Mouse (Mus musculus): ENCODE measurements around the gene Tmprss11e. TPM values are rescaled to one million over a fixed set of nuclear protein-coding genes. Genes with fewer than 3 reads are reported as not detected.

The Tmprss11e gene
- polyA plus RNA-seq, 1 experiment: not detected

- Histone ChIP-seq H3K9me3 (ENCODE audit: control insufficient read depth, low read length) (no peaks in the 10 kb centered on the region), H3K4me3 (replicated peaks) (no peak overlapping the region), H3K27me3 (ENCODE audit: control insufficient read depth) (no peaks in the 10 kb centered on the region), H3K36me3 (ENCODE audit: control insufficient read depth) (no peaks in the 10 kb centered on the region), H3K4me1 (ENCODE audit: control insufficient read depth) (no peaks in the 10 kb centered on the region)
- TF ChIP-seq GATA1 (IDR thresholded peaks at IDR 0.05; ENCODE audit: low read length) (no peak), TAL1 (IDR thresholded peaks at IDR 0.05; ENCODE audit: low read length) (no peak)
Measured at GRCm38 (mm10) chr5:86769015-86769658, 23.5 kb upstream of the Tmprss11e start.

- no peaks in the 10 kb centered on the region for H3K4me1 ChIP-seq (ENCODE audit: control insufficient read depth)
- no peaks in the 10 kb centered on the region for H3K27me3 ChIP-seq (ENCODE audit: control insufficient read depth)
- H3K36me3 ChIP-seq (ENCODE audit: control insufficient read depth): no peaks in the 10 kb centered on the region
- TF ChIP-seq TAL1 (IDR thresholded peaks at IDR 0.05; ENCODE audit: low read length): no peak
- no peak for TF ChIP-seq GATA1 (IDR thresholded peaks at IDR 0.05; ENCODE audit: low read length)
- no peaks in the 10 kb centered on the region; the same call in 1 of the 2 replicates for H3K9me3 ChIP-seq (ENCODE audit: control insufficient read depth, low read length)
- H3K4me3 ChIP-seq (replicated peaks): no peak overlapping the region
Measured at GRCm38 (mm10) chr5:86742796-86743195, 2.8 kb downstream of the Tmprss11e start.

- Histone ChIP-seq H3K9me3 (ENCODE audit: control insufficient read depth, low read length) (no peaks in the 10 kb centered on the region; the same call in 1 of the 2 replicates), H3K36me3 (ENCODE audit: control insufficient read depth) (no peaks in the 10 kb centered on the region), H3K4me1 (ENCODE audit: control insufficient read depth) (no peaks in the 10 kb centered on the region), H3K27me3 (ENCODE audit: control insufficient read depth) (no peaks in the 10 kb centered on the region), H3K4me3 (replicated peaks) (no peak overlapping the region)
- TF ChIP-seq GATA1 (IDR thresholded peaks at IDR 0.05; ENCODE audit: low read length): no peak
- no peak for TF ChIP-seq TAL1 (IDR thresholded peaks at IDR 0.05; ENCODE audit: low read length)
Measured at GRCm38 (mm10) chr5:86741146-86741545, 4.5 kb downstream of the Tmprss11e start.

- no peaks in the 10 kb centered on the region for H3K36me3 ChIP-seq (ENCODE audit: control insufficient read depth)
- no peaks in the 10 kb centered on the region for H3K27me3 ChIP-seq (ENCODE audit: control insufficient read depth)
- H3K9me3 ChIP-seq (ENCODE audit: control insufficient read depth, low read length): no peaks in the 10 kb centered on the region; the same call in 1 of the 2 replicates
- no peak overlapping the region for H3K4me3 ChIP-seq (replicated peaks)
- TF ChIP-seq GATA1 (IDR thresholded peaks at IDR 0.05; ENCODE audit: low read length): no peak
- no peak for TF ChIP-seq TAL1 (IDR thresholded peaks at IDR 0.05; ENCODE audit: low read length)
- H3K4me1 ChIP-seq (ENCODE audit: control insufficient read depth): no peaks in the 10 kb centered on the region
Measured at GRCm38 (mm10) chr5:86735808-86736207, 9.8 kb downstream of the Tmprss11e start.

GRCm38 (mm10) chr5:86730587-86730986 is 15.0 kb downstream of the Tmprss11e start:
- TF ChIP-seq TAL1 (IDR thresholded peaks at IDR 0.05; ENCODE audit: low read length) (no peak), GATA1 (IDR thresholded peaks at IDR 0.05; ENCODE audit: low read length) (no peak)
- H3K36me3 ChIP-seq (ENCODE audit: control insufficient read depth): no peaks in the 10 kb centered on the region
- H3K4me3 ChIP-seq (replicated peaks): no peak overlapping the region
- no peaks in the 10 kb centered on the region for H3K27me3 ChIP-seq (ENCODE audit: control insufficient read depth)
- peaks cover 3% of the 10 kb centered on the region; the same call in 1 of the 2 replicates for H3K9me3 ChIP-seq (ENCODE audit: control insufficient read depth, low read length)
- H3K4me1 ChIP-seq (ENCODE audit: control insufficient read depth): no peaks in the 10 kb centered on the region

- no peaks in the 10 kb centered on the region for H3K4me1 ChIP-seq (ENCODE audit: control insufficient read depth)
- H3K9me3 ChIP-seq (ENCODE audit: control insufficient read depth, low read length): peaks cover 3% of the 10 kb centered on the region; the same call in 1 of the 2 replicates
- TF ChIP-seq GATA1 (IDR thresholded peaks at IDR 0.05; ENCODE audit: low read length) (no peak), TAL1 (IDR thresholded peaks at IDR 0.05; ENCODE audit: low read length) (no peak)
- no peaks in the 10 kb centered on the region for H3K36me3 ChIP-seq (ENCODE audit: control insufficient read depth)
- H3K4me3 ChIP-seq (replicated peaks): no peak overlapping the region
- no peaks in the 10 kb centered on the region for H3K27me3 ChIP-seq (ENCODE audit: control insufficient read depth)
Measured at GRCm38 (mm10) chr5:86728574-86728973, 17.0 kb downstream of the Tmprss11e start.

GRCm38 (mm10) chr5:86727033-86727432 is 18.6 kb downstream of the Tmprss11e start:
- no peak for TF ChIP-seq GATA1 (IDR thresholded peaks at IDR 0.05; ENCODE audit: low read length)
- no peak for TF ChIP-seq TAL1 (IDR thresholded peaks at IDR 0.05; ENCODE audit: low read length)
- H3K4me1 ChIP-seq (ENCODE audit: control insufficient read depth): no peaks in the 10 kb centered on the region
- no peak overlapping the region for H3K4me3 ChIP-seq (replicated peaks)
- H3K36me3 ChIP-seq (ENCODE audit: control insufficient read depth): no peaks in the 10 kb centered on the region
- peaks cover 3% of the 10 kb centered on the region; the same call in 1 of the 2 replicates for H3K9me3 ChIP-seq (ENCODE audit: control insufficient read depth, low read length)
- no peaks in the 10 kb centered on the region for H3K27me3 ChIP-seq (ENCODE audit: control insufficient read depth)

- TF ChIP-seq GATA1 (IDR thresholded peaks at IDR 0.05; ENCODE audit: low read length): no peak
- Histone ChIP-seq H3K36me3 (ENCODE audit: control insufficient read depth) (no peaks in the 10 kb centered on the region), H3K27me3 (ENCODE audit: control insufficient read depth) (no peaks in the 10 kb centered on the region), H3K4me3 (replicated peaks) (no peak overlapping the region), H3K9me3 (ENCODE audit: control insufficient read depth, low read length) (peaks cover 3% of the 10 kb centered on the region; the same call in 1 of the 2 replicates), H3K4me1 (ENCODE audit: control insufficient read depth) (no peaks in the 10 kb centered on the region)
Measured at GRCm38 (mm10) chr5:86725021-86725420, 20.6 kb downstream of the Tmprss11e start.

- no peaks in the 10 kb centered on the region for H3K4me1 ChIP-seq (ENCODE audit: control insufficient read depth)
- H3K9me3 ChIP-seq (ENCODE audit: control insufficient read depth, low read length): peaks cover 3% of the 10 kb centered on the region; the same call in 1 of the 2 replicates
- H3K4me3 ChIP-seq (replicated peaks): no peak overlapping the region
- TF ChIP-seq TAL1 (IDR thresholded peaks at IDR 0.05; ENCODE audit: low read length) (no peak), GATA1 (IDR thresholded peaks at IDR 0.05; ENCODE audit: low read length) (no peak)
- no peaks in the 10 kb centered on the region for H3K27me3 ChIP-seq (ENCODE audit: control insufficient read depth)
- no peaks in the 10 kb centered on the region for H3K36me3 ChIP-seq (ENCODE audit: control insufficient read depth)
Measured at GRCm38 (mm10) chr5:86722820-86723460, 22.7 kb downstream of the Tmprss11e start.

All from erythroblast, embryonic 14.5 days (primary cell).